In the genomic region with DNA sequence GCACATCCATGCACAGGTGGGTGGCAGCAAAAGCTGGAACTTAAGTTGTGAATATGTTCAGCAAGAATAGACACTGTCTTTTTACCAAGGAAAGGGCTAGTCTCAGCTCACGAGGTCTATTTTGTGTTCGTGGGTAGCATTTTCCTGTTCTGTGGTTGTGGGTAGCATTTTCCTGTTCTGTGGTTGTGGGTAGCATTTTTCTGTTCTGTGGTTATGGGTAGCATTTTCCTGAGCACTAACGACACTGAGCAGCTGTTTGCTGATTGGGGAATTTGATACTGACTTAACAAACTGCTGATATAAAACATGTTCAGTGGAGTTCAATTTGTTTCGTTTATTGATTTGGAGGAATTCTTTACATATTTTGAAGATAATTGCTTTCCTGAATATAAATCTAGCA, we compare ENCODE assay signal across 16 mouse cellular contexts.
DNase-seq lines count a peak whose midpoint lies in the region; ATAC-seq and TF ChIP-seq lines count a peak whose summit lies in the region.
"Had no signal": no experiment of that assay in that cellular context is flagged by ENCODE, and none has a peak within 500 bp of the region (broad histone marks: within the 10 kb centered on the region; RNA-seq: fewer than 3 reads in every experiment).

No protein-coding gene starts in this region.

- DNase-seq in natural killer cell, adult 2 months (ENCODE audit: low spot score in 2 of 2), result peak; percentile 15 to 44
- peak; percentile 41 for DNase-seq in thymus, postnatal 36 days
- DNase-seq in frontal cortex, postnatal 10 days (ENCODE audit: low spot score in 2 of 2), result no peak
- DNase-seq in frontal cortex, postnatal 36 days (ENCODE audit: low spot score in 2 of 2), result no peak
- no peak for DNase-seq in lung, postnatal 0 days (ENCODE audit: low spot score)
- DNase-seq: adrenal gland, postnatal 14 days; cerebellum, adult 9-10 months; gastrocnemius, postnatal 36 days; liver; lung, adult 2 months had no signal

- H3K36me3 ChIP-seq in lung, postnatal 0 days (ENCODE audit: insufficient read depth, low read length), result no peaks in the 10 kb centered on the region
- H3K36me3 ChIP-seq: hindbrain, embryonic 10.5 days; neural tube, embryonic 12.5 days had no signal

- 70% methylated on average over 4 of the region's 4 CpGs for WGBS in lung, postnatal 0 days

- H3K4me2 ChIP-seq in lung, postnatal 0 days (replicated peaks; ENCODE audit: low read depth, low read length), result no peak overlapping the region
- H3K4me2 ChIP-seq: neural tube, embryonic 12.5 days had no signal

- no peak overlapping the region for H3K9ac ChIP-seq in lung, postnatal 0 days (replicated peaks; ENCODE audit: low read depth)
- H3K9ac ChIP-seq: neural tube, embryonic 12.5 days had no signal

- no peak for TF ChIP-seq CTCF in lung, postnatal 0 days (IDR thresholded peaks at IDR 0.05)

- no peaks in the 10 kb centered on the region for H3K9me3 ChIP-seq in lung, postnatal 0 days (ENCODE audit: low read length)
- H3K9me3 ChIP-seq: hindbrain, embryonic 10.5 days; neural tube, embryonic 12.5 days had no signal

- H3K27me3 ChIP-seq in lung, postnatal 0 days (replicated peaks; ENCODE audit: insufficient read depth, low read length), result no peaks in the 10 kb centered on the region
- H3K27me3 ChIP-seq: neural tube, embryonic 12.5 days had no signal

- TF ChIP-seq EP300 in lung, postnatal 0 days (IDR thresholded peaks at IDR 0.05), result no peak

- H3K27ac ChIP-seq in lung, postnatal 0 days (ENCODE audit: low read length), result no peak overlapping the region
- H3K27ac ChIP-seq: hindbrain, embryonic 10.5 days; neural tube, embryonic 12.5 days had no signal

- peak; percentile 43 for ATAC-seq in CD4-positive, CD25-positive, alpha-beta regulatory T cell, adult 4 months
- peak; percentile 99 for ATAC-seq in granulocyte monocyte progenitor cell, adult 5-6 weeks (replicated peaks; ENCODE audit: poor library complexity, severe bottlenecking)
- ATAC-seq in lung, postnatal 0 days, result no peak
- ATAC-seq: activated CD4-positive, CD25-positive, alpha-beta regulatory T cell, adult 4 months; inflammation-experienced regulatory T-cells, adult 6 months had no signal

- H3K4me1 ChIP-seq in lung, postnatal 0 days (ENCODE audit: insufficient read depth, low read depth, low read length), result no peaks in the 10 kb centered on the region
- H3K4me1 ChIP-seq: hindbrain, embryonic 10.5 days; neural tube, embryonic 12.5 days had no signal

- H3K4me3 ChIP-seq in lung, postnatal 0 days (ENCODE audit: low read depth, low read length), result no peak overlapping the region
- H3K4me3 ChIP-seq: hindbrain, embryonic 10.5 days; neural tube, embryonic 12.5 days had no signal

Comparison
In these comparisons a context has a peak if more than half of its experiments do, and no peak if none do; other contexts are left out.
1. DNase-seq: peak in natural killer cell, adult 2 months (2 of 2) and thymus, postnatal 36 days (2 of 2); none in frontal cortex, postnatal 10 days (0 of 2), frontal cortex, postnatal 36 days (0 of 2) and lung, postnatal 0 days (single experiment).